Mouse (Mus musculus): ENCODE measurements around the gene Arl5c. TPM values are rescaled to one million over a fixed set of nuclear protein-coding genes. Genes with fewer than 3 reads are reported as not detected.

Gene Arl5c
- total and polyA plus RNA-seq, 2 experiments, result 0.37 to 0.55 TPM

- Histone ChIP-seq H3K79me2 (ENCODE audit: control insufficient read depth, insufficient read depth, low read length) (peaks cover 4% of the 10 kb centered on the region), H3K4me3 (ENCODE audit: insufficient read depth, low read depth, low read length) (peak overlapping the region; percentile 69), H3K9ac (ENCODE audit: low read depth, low read length) (peak overlapping the region; percentile 84), H3K4me1 (ENCODE audit: control insufficient read depth, insufficient read depth, low read length) (peaks cover 6% of the 10 kb centered on the region; the same call in 1 of the 2 replicates), H3K27ac (replicated peaks; ENCODE audit: insufficient read depth, low read depth, low read length) (no peak overlapping the region), H3K27me3 (ENCODE audit: control insufficient read depth, insufficient read depth, low read length) (peaks cover 4% of the 10 kb centered on the region; the same call in 1 of the 2 replicates), H3K36me3 (ENCODE audit: control insufficient read depth, insufficient read depth, low read length) (no peaks in the 10 kb centered on the region)
- no peak for DNase-seq (ENCODE audit: extremely low read depth, low read depth, low spot score)
- under 1% methylated on average over 21 of the region's 23 CpGs for WGBS
- TF ChIP-seq CTCF (IDR thresholded peaks at IDR 0.05; ENCODE audit: low read depth, low read length) (no peak), POLR2A (IDR thresholded peaks at IDR 0.05; ENCODE audit: extremely low read depth, insufficient read depth, low read length) (no peak)
Observed at GRCm38 (mm10) chr11:98022253-98022554, 26.2 kb upstream of the Arl5c start.

GRCm38 (mm10) chr11:98021565-98022252 lies 25.7 kb upstream of the Arl5c start:
- no peak overlapping the region for H3K27ac ChIP-seq (replicated peaks; ENCODE audit: insufficient read depth, low read depth, low read length)
- TF ChIP-seq POLR2A (IDR thresholded peaks at IDR 0.05; ENCODE audit: extremely low read depth, insufficient read depth, low read length) (no peak), CTCF (IDR thresholded peaks at IDR 0.05; ENCODE audit: low read depth, low read length) (no peak)
- DNase-seq (ENCODE audit: extremely low read depth, low read depth, low spot score), result no peak
- WGBS, result 11% methylated on average over 34 of the region's 34 CpGs
- peaks cover 4% of the 10 kb centered on the region; the same call in 1 of the 2 replicates for H3K27me3 ChIP-seq (ENCODE audit: control insufficient read depth, insufficient read depth, low read length)
- no peaks in the 10 kb centered on the region for H3K36me3 ChIP-seq (ENCODE audit: control insufficient read depth, insufficient read depth, low read length)
- H3K4me1 ChIP-seq (ENCODE audit: control insufficient read depth, insufficient read depth, low read length), result peaks cover 6% of the 10 kb centered on the region; the same call in 1 of the 2 replicates
- no peaks in the 10 kb centered on the region for H3K79me2 ChIP-seq (ENCODE audit: control insufficient read depth, insufficient read depth, low read length)
- peak overlapping the region; percentile 84 for H3K9ac ChIP-seq (ENCODE audit: low read depth, low read length)
- peak overlapping the region; percentile 69 for H3K4me3 ChIP-seq (ENCODE audit: insufficient read depth, low read depth, low read length)

- DNase-seq (ENCODE audit: extremely low read depth, low read depth, low spot score), result no peak
- Histone ChIP-seq H3K79me2 (ENCODE audit: control insufficient read depth, insufficient read depth, low read length) (no peaks in the 10 kb centered on the region), H3K27ac (replicated peaks; ENCODE audit: insufficient read depth, low read depth, low read length) (no peak overlapping the region), H3K9ac (ENCODE audit: low read depth, low read length) (no peak overlapping the region), H3K36me3 (ENCODE audit: control insufficient read depth, insufficient read depth, low read length) (no peaks in the 10 kb centered on the region), H3K27me3 (ENCODE audit: control insufficient read depth, insufficient read depth, low read length) (peaks cover 4% of the 10 kb centered on the region; the same call in 1 of the 2 replicates), H3K4me1 (ENCODE audit: control insufficient read depth, insufficient read depth, low read length) (peaks cover 6% of the 10 kb centered on the region), H3K4me3 (ENCODE audit: insufficient read depth, low read depth, low read length) (no peak overlapping the region)
- WGBS, result 67% methylated on average over 2 of the region's 2 CpGs
- TF ChIP-seq CTCF (IDR thresholded peaks at IDR 0.05; ENCODE audit: low read depth, low read length) (no peak), POLR2A (IDR thresholded peaks at IDR 0.05; ENCODE audit: extremely low read depth, insufficient read depth, low read length) (no peak)
Observed at GRCm38 (mm10) chr11:98021118-98021517, 25.1 kb upstream of the Arl5c start.

- Histone ChIP-seq H3K4me3 (ENCODE audit: insufficient read depth, low read depth, low read length) (no peak overlapping the region), H3K36me3 (ENCODE audit: control insufficient read depth, insufficient read depth, low read length) (no peaks in the 10 kb centered on the region), H3K4me1 (ENCODE audit: control insufficient read depth, insufficient read depth, low read length) (peaks cover 9% of the 10 kb centered on the region), H3K9ac (ENCODE audit: low read depth, low read length) (no peak overlapping the region), H3K27ac (replicated peaks; ENCODE audit: insufficient read depth, low read depth, low read length) (no peak overlapping the region), H3K79me2 (ENCODE audit: control insufficient read depth, insufficient read depth, low read length) (no peaks in the 10 kb centered on the region), H3K27me3 (ENCODE audit: control insufficient read depth, insufficient read depth, low read length) (peaks cover 4% of the 10 kb centered on the region; the same call in 1 of the 2 replicates)
- TF ChIP-seq POLR2A (IDR thresholded peaks at IDR 0.05; ENCODE audit: extremely low read depth, insufficient read depth, low read length) (no peak), CTCF (IDR thresholded peaks at IDR 0.05; ENCODE audit: low read depth, low read length) (no peak)
- WGBS, result 92% methylated on average over 1 of the region's 1 CpGs
- DNase-seq (ENCODE audit: extremely low read depth, low read depth, low spot score), result no peak
Observed at GRCm38 (mm10) chr11:98020710-98021109, 24.7 kb upstream of the Arl5c start.

- Histone ChIP-seq H3K36me3 (ENCODE audit: control insufficient read depth, insufficient read depth, low read length) (no peaks in the 10 kb centered on the region), H3K27me3 (ENCODE audit: control insufficient read depth, insufficient read depth, low read length) (peaks cover 4% of the 10 kb centered on the region; the same call in 1 of the 2 replicates), H3K4me1 (ENCODE audit: control insufficient read depth, insufficient read depth, low read length) (peaks cover 9% of the 10 kb centered on the region), H3K9ac (ENCODE audit: low read depth, low read length) (no peak overlapping the region), H3K27ac (replicated peaks; ENCODE audit: insufficient read depth, low read depth, low read length) (no peak overlapping the region), H3K4me3 (ENCODE audit: insufficient read depth, low read depth, low read length) (no peak overlapping the region), H3K79me2 (ENCODE audit: control insufficient read depth, insufficient read depth, low read length) (no peaks in the 10 kb centered on the region)
- 76% methylated on average over 8 of the region's 8 CpGs for WGBS
- DNase-seq (ENCODE audit: extremely low read depth, low read depth, low spot score), result no peak
- TF ChIP-seq POLR2A (IDR thresholded peaks at IDR 0.05; ENCODE audit: extremely low read depth, insufficient read depth, low read length) (no peak), CTCF (IDR thresholded peaks at IDR 0.05; ENCODE audit: low read depth, low read length) (no peak)
Observed at GRCm38 (mm10) chr11:98019883-98020610, 24.1 kb upstream of the Arl5c start.
